ENCODE assay signal across 28 mouse cellular contexts in genomic region chr6:12478359-12478758, GRCm38 (mm10).
DNase-seq lines count a peak whose midpoint lies in the region; ATAC-seq and TF ChIP-seq lines count a peak whose summit lies in the region.
"Had no signal": no experiment of that assay in that cellular context is flagged by ENCODE, and none has a peak within 500 bp of the region (broad histone marks: within the 10 kb centered on the region; RNA-seq: fewer than 3 reads in every experiment).

No protein-coding gene starts in this region.

- no peaks in the 10 kb centered on the region for H3K27me3 ChIP-seq in midbrain, embryonic 11.5 days (ENCODE audit: control insufficient read depth, insufficient read depth, low read length)
- H3K27me3 ChIP-seq: CH12.LX; heart, embryonic 12.5 days; limb, embryonic 13.5 days; liver, embryonic 12.5 days; Patski had no signal

- intact Hi-C loops in left cerebral cortex, adult 2 months (cut with DNase I): loop anchor here (10.0 kb wide), 1 partner anchor 266 kb away; the partner anchor contains the start of gene Thsd7a

- no peaks in the 10 kb centered on the region for H3K9me3 ChIP-seq in midbrain, embryonic 11.5 days (ENCODE audit: control insufficient read depth, low read length)
- H3K9me3 ChIP-seq: G1E; heart, embryonic 12.5 days; hindbrain, embryonic 10.5 days; limb, embryonic 13.5 days; liver, embryonic 12.5 days; midbrain, embryonic 10.5 days had no signal

- no peak overlapping the region for H3K4me2 ChIP-seq in midbrain, embryonic 11.5 days
- H3K4me2 ChIP-seq: heart, embryonic 12.5 days; limb, embryonic 13.5 days; liver, embryonic 12.5 days had no signal

- H3K4me3 ChIP-seq in left cerebral cortex, adult 2 months: no peak overlapping the region
- H3K4me3 ChIP-seq in midbrain, embryonic 11.5 days (ENCODE audit: low read depth, low read length): no peak overlapping the region
- H3K4me3 ChIP-seq: heart, embryonic 12.5 days; hindbrain, embryonic 10.5 days; limb, embryonic 13.5 days; liver, embryonic 12.5 days; midbrain, embryonic 10.5 days had no signal

- TF ChIP-seq CTCF in left cerebral cortex, adult 2 months (IDR thresholded peaks at IDR 0.05): no peak

- peak; percentile 93 for ATAC-seq in frontal cortex, adult (ENCODE audit: low TSS enrichment)
- no peak for ATAC-seq in midbrain, embryonic 11.5 days (ENCODE audit: low FRiP score)
- ATAC-seq: hindbrain, postnatal 0 days; intestine, embryonic 16.5 days; liver, embryonic 12.5 days; Patski had no signal

- H3K4me1 ChIP-seq in midbrain, embryonic 11.5 days (ENCODE audit: control insufficient read depth, insufficient read depth, low read length): no peaks in the 10 kb centered on the region
- H3K4me1 ChIP-seq: heart, embryonic 12.5 days; hindbrain, embryonic 10.5 days; limb, embryonic 13.5 days; liver, embryonic 12.5 days; midbrain, embryonic 10.5 days had no signal

- no peak for DNase-seq in frontal cortex, postnatal 14 days (ENCODE audit: low spot score in 2 of 2)
- DNase-seq in right cerebral cortex, postnatal 36 days (ENCODE audit: low spot score in 2 of 2): peak; percentile 5 to 38
- no peak for DNase-seq in right cerebral cortex, postnatal 25 days
- DNase-seq in left cerebral cortex, adult 2 months (ENCODE audit: extremely low spot score in 1 of 2, low spot score in 2 of 2): no peak
- no peak for DNase-seq in cerebellum, adult 18-20 months
- no peak for DNase-seq in midbrain, embryonic 11.5 days (ENCODE audit: low spot score, missing footprints)
- DNase-seq: adrenal gland, adult 2 months; cerebellum, adult 9-10 months; gastrocnemius, postnatal 14 days; heart, adult 18-20 months; heart, postnatal 10 days; kidney, adult 9 months; kidney, postnatal 25 days; lung, adult 18-20 months; lung, postnatal 10 days; spleen, adult 18-20 months; thymus, postnatal 25 days had no signal

- H3K27ac ChIP-seq in left cerebral cortex, adult 2 months: peak overlapping the region; percentile 8; the same call in 1 of the 2 replicates
- H3K27ac ChIP-seq in midbrain, embryonic 11.5 days (ENCODE audit: low read depth, low read length): no peak overlapping the region
- H3K27ac ChIP-seq: hindbrain, embryonic 10.5 days; hindbrain, postnatal 0 days; limb, embryonic 13.5 days; liver, embryonic 12.5 days; midbrain, embryonic 10.5 days had no signal

- H3K9ac ChIP-seq in midbrain, embryonic 11.5 days (ENCODE audit: low read length): no peak overlapping the region
- H3K9ac ChIP-seq: heart, embryonic 12.5 days; limb, embryonic 13.5 days; liver, embryonic 12.5 days had no signal

- 85% methylated on average over 1 of the region's 1 CpGs for WGBS in midbrain, embryonic 11.5 days

- no peaks in the 10 kb centered on the region for H3K36me3 ChIP-seq in midbrain, embryonic 11.5 days (ENCODE audit: control insufficient read depth, insufficient read depth, low read length)
- H3K36me3 ChIP-seq: G1E; heart, embryonic 12.5 days; hindbrain, embryonic 10.5 days; limb, embryonic 13.5 days; liver, embryonic 12.5 days; midbrain, embryonic 10.5 days had no signal

Comparison
In these comparisons a context has a peak if more than half of its experiments do, and no peak if none do; other contexts are left out.
1. DNase-seq: peak in right cerebral cortex, postnatal 36 days (2 of 2); none in frontal cortex, postnatal 14 days (0 of 2), right cerebral cortex, postnatal 25 days (single experiment), left cerebral cortex, adult 2 months (0 of 2), cerebellum, adult 18-20 months (0 of 2) and midbrain, embryonic 11.5 days (single experiment).